Mouse (Mus musculus) hindbrain, embryonic 13.5 days (tissue): ENCODE measurements at regions not wholly inside any gene's neighbourhood (a gene's known extent, or its start where the extent isn't known, plus 50 kb on each side); places are given as distances from the start of the nearest gene placed in this dataset.

ENCODE experiments used
- ATAC-seq: fragments of 200-750 bp; cut with Nextera tagmentation; 2 replicates; pipeline ENCODE4 v1.8.0; 2017; ENCODE audit warnings: moderate TSS enrichment; ENCODE audit not compliant: low FRiP score
- H3K27ac ChIP-seq: fragments of 300-500 bp; sonication (generic); 2 replicates; pipeline ENCODE4 v1.5.1; 2015; ENCODE audit warnings: inconsistent platforms, mild to moderate bottlenecking, moderate library complexity
- H3K27me3 ChIP-seq: fragments of 300-500 bp; sonication (generic); 2 replicates; pipeline ENCODE4 v1.6.1; 2015; ENCODE audit warnings: mild to moderate bottlenecking, inconsistent platforms
- H3K36me3 ChIP-seq: fragments of 300-500 bp; sonication (generic); 2 replicates; pipeline ENCODE4 v1.6.1; 2015; ENCODE audit warnings: mild to moderate bottlenecking, inconsistent platforms
- H3K4me1 ChIP-seq: fragments of 300-500 bp; sonication (generic); replicated peaks from 2 replicates; pipeline ENCODE4 v1.6.1; 2015; ENCODE audit warnings: inconsistent platforms
- H3K4me2 ChIP-seq: fragments of 300-500 bp; sonication (generic); 2 replicates; pipeline ENCODE4 v1.6.1; 2015; ENCODE audit warnings: inconsistent platforms, mild to moderate bottlenecking, moderate library complexity
- H3K4me3 ChIP-seq: fragments of 300-500 bp; sonication (generic); 2 replicates; pipeline ENCODE4 v1.5.1; 2015; ENCODE audit warnings: mild to moderate bottlenecking, inconsistent platforms
- H3K9ac ChIP-seq: fragments of 300-500 bp; sonication (generic); 2 replicates; pipeline ENCODE4 v1.6.1; 2015; ENCODE audit warnings: mild to moderate bottlenecking, inconsistent platforms
- H3K9me3 ChIP-seq: fragments of 300-500 bp; sonication (generic); 2 replicates; pipeline ENCODE4 v1.6.1; 2016; ENCODE audit warnings: inconsistent platforms
- WGBS: fragments of 180-500 bp; shearing (Covaris S2); methylation state at CpG from one replicate; pipeline ENCODE4 v1.1.7; 2015; 5-methylcytosine and 5-hydroxymethylcytosine counted together

- H3K9ac ChIP-seq, result no peak overlapping the region
Measured at GRCm38 (mm10) chr12:94031364-94031763, 1660.7 kb upstream of the Flrt2 start.

GRCm38 (mm10) chr12:94047972-94048371 lies 1644.1 kb upstream of the Flrt2 start:
- Histone ChIP-seq H3K4me1 (no peaks in the 10 kb centered on the region), H3K9ac (no peak overlapping the region), H3K4me2 (no peak overlapping the region), H3K9me3 (no peaks in the 10 kb centered on the region), H3K27ac (no peak overlapping the region), H3K27me3 (no peaks in the 10 kb centered on the region), H3K36me3 (no peaks in the 10 kb centered on the region), H3K4me3 (no peak overlapping the region)
- 72% methylated on average over 2 of the region's 2 CpGs for WGBS
- no peak for ATAC-seq

More at GRCm38 (mm10) chr12:94031364-94031763, 1660.7 kb upstream of the Flrt2 start:
- Histone ChIP-seq H3K27ac (no peak overlapping the region), H3K4me1 (peaks cover 4% of the 10 kb centered on the region; the same call in 1 of the 2 replicates), H3K4me2 (no peak overlapping the region), H3K27me3 (no peaks in the 10 kb centered on the region), H3K9me3 (no peaks in the 10 kb centered on the region), H3K36me3 (no peaks in the 10 kb centered on the region), H3K4me3 (no peak overlapping the region)
- 41% methylated on average over 4 of the region's 4 CpGs for WGBS
- peak; percentile 91 for ATAC-seq

- no peak overlapping the region for H3K4me3 ChIP-seq
- H3K9me3 ChIP-seq, result no peaks in the 10 kb centered on the region
- no peak for ATAC-seq
- H3K4me2 ChIP-seq, result no peak overlapping the region
- 95% methylated on average over 2 of the region's 2 CpGs for WGBS
- H3K9ac ChIP-seq, result no peak overlapping the region
- no peaks in the 10 kb centered on the region for H3K36me3 ChIP-seq
- H3K27ac ChIP-seq, result no peak overlapping the region
- H3K4me1 ChIP-seq, result no peaks in the 10 kb centered on the region
- no peaks in the 10 kb centered on the region for H3K27me3 ChIP-seq
Measured at GRCm38 (mm10) chr12:94057767-94058166, 1634.3 kb upstream of the Flrt2 start.

- Histone ChIP-seq H3K27ac (no peak overlapping the region), H3K9me3 (no peaks in the 10 kb centered on the region), H3K9ac (no peak overlapping the region), H3K4me2 (no peak overlapping the region), H3K4me1 (no peaks in the 10 kb centered on the region), H3K36me3 (no peaks in the 10 kb centered on the region), H3K4me3 (no peak overlapping the region), H3K27me3 (no peaks in the 10 kb centered on the region)
- WGBS, result 88% methylated on average over 6 of the region's 6 CpGs
- no peak for ATAC-seq
Measured at GRCm38 (mm10) chr12:94059641-94060040, 1632.4 kb upstream of the Flrt2 start.

- H3K4me2 ChIP-seq, result no peak overlapping the region
- no peak overlapping the region for H3K9ac ChIP-seq
- H3K4me3 ChIP-seq, result no peak overlapping the region
- H3K9me3 ChIP-seq, result no peaks in the 10 kb centered on the region
- H3K4me1 ChIP-seq, result no peaks in the 10 kb centered on the region
- no peak overlapping the region for H3K27ac ChIP-seq
- no peak for ATAC-seq
- 76% methylated on average over 2 of the region's 2 CpGs for WGBS
- H3K36me3 ChIP-seq, result no peaks in the 10 kb centered on the region
- H3K27me3 ChIP-seq, result no peaks in the 10 kb centered on the region
Measured at GRCm38 (mm10) chr12:94060336-94060735, 1631.7 kb upstream of the Flrt2 start.

- Histone ChIP-seq H3K4me3 (no peak overlapping the region), H3K9me3 (no peaks in the 10 kb centered on the region), H3K4me2 (no peak overlapping the region), H3K27ac (no peak overlapping the region), H3K9ac (no peak overlapping the region), H3K27me3 (no peaks in the 10 kb centered on the region), H3K4me1 (no peaks in the 10 kb centered on the region), H3K36me3 (no peaks in the 10 kb centered on the region)
- ATAC-seq, result no peak
- WGBS, result 55% methylated on average over 9 of the region's 9 CpGs
Measured at GRCm38 (mm10) chr12:94066444-94067152, 1625.4 kb upstream of the Flrt2 start.

- ATAC-seq, result no peak
- H3K9ac ChIP-seq, result no peak overlapping the region
- no peak overlapping the region for H3K27ac ChIP-seq
- no peak overlapping the region for H3K4me2 ChIP-seq
- no peaks in the 10 kb centered on the region for H3K27me3 ChIP-seq
- H3K36me3 ChIP-seq, result no peaks in the 10 kb centered on the region
- H3K4me3 ChIP-seq, result no peak overlapping the region
- 90% methylated on average over 2 of the region's 2 CpGs for WGBS
- H3K9me3 ChIP-seq, result no peaks in the 10 kb centered on the region
- H3K4me1 ChIP-seq, result no peaks in the 10 kb centered on the region
Measured at GRCm38 (mm10) chr12:94070940-94071505, 1621.0 kb upstream of the Flrt2 start.

- Histone ChIP-seq H3K4me1 (no peaks in the 10 kb centered on the region), H3K4me2 (no peak overlapping the region), H3K36me3 (no peaks in the 10 kb centered on the region), H3K27ac (no peak overlapping the region), H3K4me3 (no peak overlapping the region), H3K9me3 (no peaks in the 10 kb centered on the region), H3K9ac (no peak overlapping the region), H3K27me3 (no peaks in the 10 kb centered on the region)
- 30% methylated on average over 1 of the region's 1 CpGs for WGBS
- ATAC-seq, result no peak
Measured at GRCm38 (mm10) chr12:94105582-94106162, 1586.4 kb upstream of the Flrt2 start.

- Histone ChIP-seq H3K9ac (no peak overlapping the region), H3K27ac (no peak overlapping the region), H3K4me2 (no peak overlapping the region), H3K36me3 (no peaks in the 10 kb centered on the region), H3K4me3 (no peak overlapping the region), H3K9me3 (no peaks in the 10 kb centered on the region), H3K27me3 (no peaks in the 10 kb centered on the region), H3K4me1 (no peaks in the 10 kb centered on the region)
- no peak for ATAC-seq
- 77% methylated on average over 5 of the region's 5 CpGs for WGBS
Measured at GRCm38 (mm10) chr12:94150143-94150542, 1541.9 kb upstream of the Flrt2 start.

GRCm38 (mm10) chr12:94155110-94155858 lies 1536.7 kb upstream of the Flrt2 start:
- Histone ChIP-seq H3K9me3 (no peaks in the 10 kb centered on the region), H3K27me3 (no peaks in the 10 kb centered on the region), H3K27ac (no peak overlapping the region), H3K4me2 (no peak overlapping the region), H3K36me3 (no peaks in the 10 kb centered on the region), H3K4me3 (no peak overlapping the region), H3K9ac (no peak overlapping the region), H3K4me1 (no peaks in the 10 kb centered on the region)
- WGBS, result 87% methylated on average over 12 of the region's 12 CpGs
- ATAC-seq, result no peak

- no peak overlapping the region for H3K27ac ChIP-seq
- 44% methylated on average over 1 of the region's 1 CpGs for WGBS
- H3K4me2 ChIP-seq, result no peak overlapping the region
- no peak for ATAC-seq
- no peaks in the 10 kb centered on the region for H3K36me3 ChIP-seq
- no peak overlapping the region for H3K4me3 ChIP-seq
- H3K27me3 ChIP-seq, result no peaks in the 10 kb centered on the region
- H3K4me1 ChIP-seq, result no peaks in the 10 kb centered on the region
- H3K9ac ChIP-seq, result no peak overlapping the region
- H3K9me3 ChIP-seq, result no peaks in the 10 kb centered on the region
Measured at GRCm38 (mm10) chr12:94182358-94182757, 1509.7 kb upstream of the Flrt2 start.

- no peaks in the 10 kb centered on the region for H3K27me3 ChIP-seq
Measured at GRCm38 (mm10) chr12:94190620-94191081, 1501.4 kb upstream of the Flrt2 start.

More at GRCm38 (mm10) chr12:94190620-94191081, 1501.4 kb upstream of the Flrt2 start:
- Histone ChIP-seq H3K4me2 (no peak overlapping the region), H3K4me1 (no peaks in the 10 kb centered on the region; the same call in 1 of the 2 replicates), H3K9ac (no peak overlapping the region), H3K36me3 (no peaks in the 10 kb centered on the region), H3K4me3 (no peak overlapping the region), H3K27ac (no peak overlapping the region), H3K9me3 (no peaks in the 10 kb centered on the region)
- 70% methylated on average over 4 of the region's 4 CpGs for WGBS
- ATAC-seq, result peak; percentile 28; the same call in 1 of the 2 replicates
